Mouse (Mus musculus): ENCODE data around the gene Serpind1.

Serpind1 gene

GRCm38 (mm10) chr16:17331116-17331515 lies at the start of gene Serpind1:
TSS of gene Serpind1 (plus strand) at chr16:17331371.
- DNase-seq, result no peak

DNA sequence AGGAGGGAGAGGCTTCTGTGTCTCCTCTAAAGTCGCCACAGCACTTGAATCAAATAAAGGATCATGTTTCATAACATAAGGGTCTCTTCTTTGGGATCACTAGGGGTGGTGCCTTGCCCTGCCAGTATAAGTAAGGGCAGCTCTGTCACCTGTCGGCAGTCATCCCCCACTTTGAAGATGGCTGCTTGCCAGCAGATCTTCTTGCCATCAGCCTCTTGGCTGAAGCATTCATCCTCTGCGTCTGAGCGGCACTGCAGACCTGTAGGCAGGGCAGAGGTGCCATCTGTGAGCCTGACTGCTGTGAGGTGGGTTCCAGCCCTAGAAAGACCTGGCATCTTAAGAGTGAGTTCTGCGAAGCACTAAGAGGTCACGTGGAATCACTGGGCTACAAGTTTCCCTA lies 48.0 kb upstream of the Serpind1 start:
- no peak for DNase-seq

- DNase-seq, result no peak
These were observed 44.1 kb upstream of the Serpind1 start for GRCm38 (mm10) chr16:17287103-17287502.

GRCm38 (mm10) chr16:17291016-17291415 lies 40.2 kb upstream of the Serpind1 start:
- no peak for DNase-seq

- peak; percentile 54 to 66 for DNase-seq
These were observed 38.4 kb upstream of the Serpind1 start for GRCm38 (mm10) chr16:17292751-17293150.

- DNase-seq, result no peak
These were observed 30.4 kb upstream of the Serpind1 start for GRCm38 (mm10) chr16:17300818-17301217.

DNA sequence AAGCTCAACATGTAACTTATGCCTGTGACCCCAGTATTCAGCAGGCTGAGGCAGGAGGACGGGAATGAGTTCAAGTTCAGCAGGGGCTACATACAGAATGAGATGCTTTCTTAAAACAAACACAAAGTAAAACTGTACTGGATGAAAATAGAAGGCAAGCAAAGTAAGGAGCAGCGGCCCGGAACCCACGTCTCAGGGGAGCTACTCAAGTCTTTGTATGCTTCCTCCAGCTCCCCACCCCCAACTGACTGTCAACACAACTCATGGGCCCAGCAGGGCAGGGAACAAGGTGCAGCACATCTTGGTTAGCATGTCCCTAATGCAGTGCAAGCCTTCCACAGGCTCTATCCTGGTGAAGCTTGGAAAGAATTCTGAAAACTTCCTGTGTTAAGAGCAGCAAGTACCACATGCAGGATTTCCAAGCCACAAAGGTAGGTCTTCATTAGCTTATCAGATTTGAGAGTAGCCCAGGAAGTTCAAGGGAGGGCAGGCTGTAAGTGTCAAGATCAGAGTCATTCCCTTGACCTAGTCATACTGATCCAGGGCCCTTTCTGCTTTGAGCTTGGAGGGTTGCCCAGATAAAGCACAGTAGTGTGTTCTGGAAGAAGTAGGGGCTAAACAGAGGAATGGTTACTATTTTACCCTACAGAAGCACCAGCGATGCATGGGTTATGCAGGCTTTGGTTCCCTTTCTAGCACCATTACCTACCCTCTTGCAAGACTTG lies 27.5 kb upstream of the Serpind1 start:
- DNase-seq, result no peak

DNA sequence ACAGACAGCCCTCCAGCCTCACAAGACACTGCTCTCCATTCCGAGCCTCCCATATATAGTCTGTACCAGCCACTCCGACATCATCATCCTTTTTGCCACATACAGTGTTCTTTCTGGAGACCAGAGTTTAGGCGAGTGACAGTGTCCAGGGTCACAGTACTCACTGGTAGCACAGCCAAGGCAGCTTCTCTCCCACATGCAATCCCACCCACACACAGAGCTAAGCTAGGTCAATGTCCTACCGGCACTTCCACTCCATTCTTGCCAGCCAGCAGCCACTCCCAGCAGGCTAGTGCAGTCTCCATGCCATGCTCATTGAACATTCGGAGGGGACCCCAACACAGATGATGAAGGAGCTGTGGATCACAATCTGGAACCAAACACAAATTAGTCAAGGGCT lies 23.7 kb upstream of the Serpind1 start:
- no peak for DNase-seq

DNA sequence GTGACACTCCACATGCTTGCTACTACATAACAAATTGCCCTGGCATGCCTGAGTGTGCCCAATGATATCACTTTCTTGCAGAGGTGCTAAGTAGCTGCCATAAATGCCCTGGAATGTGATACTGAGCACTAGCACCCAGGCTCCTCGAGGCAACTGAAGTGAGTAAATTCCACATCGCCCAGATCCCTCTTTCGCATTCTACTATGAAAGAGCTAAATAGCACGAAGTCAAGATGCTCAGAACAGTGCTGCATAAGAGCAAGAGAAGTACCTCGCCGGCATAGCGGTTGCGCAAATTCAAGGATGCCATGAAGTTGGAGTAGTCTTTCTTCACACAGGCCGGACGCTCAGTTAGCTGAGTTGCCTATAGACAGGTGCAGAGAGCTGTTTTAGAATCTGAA lies 22.1 kb upstream of the Serpind1 start:
- DNase-seq, result peak; percentile 33 to 40

DNA sequence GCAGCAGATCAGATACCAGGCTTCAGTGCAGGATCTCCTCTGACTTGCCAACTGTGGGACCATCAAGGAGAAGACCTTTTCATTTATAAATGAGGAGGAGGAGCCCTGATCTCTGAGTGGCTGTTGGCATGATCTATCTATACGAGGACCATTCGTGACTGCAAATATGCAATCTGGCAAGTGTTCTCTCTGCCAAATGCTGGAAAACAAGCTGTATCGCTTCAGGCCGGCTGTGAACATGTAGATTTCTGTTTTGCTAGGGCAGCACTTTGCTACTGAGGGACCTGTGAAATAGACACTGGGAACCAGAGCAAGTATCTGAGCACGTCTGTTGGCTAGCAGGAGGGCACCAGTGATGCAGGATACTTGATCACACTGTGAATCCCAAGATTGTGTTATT lies 18.6 kb upstream of the Serpind1 start:
- DNase-seq, result no peak

DNA sequence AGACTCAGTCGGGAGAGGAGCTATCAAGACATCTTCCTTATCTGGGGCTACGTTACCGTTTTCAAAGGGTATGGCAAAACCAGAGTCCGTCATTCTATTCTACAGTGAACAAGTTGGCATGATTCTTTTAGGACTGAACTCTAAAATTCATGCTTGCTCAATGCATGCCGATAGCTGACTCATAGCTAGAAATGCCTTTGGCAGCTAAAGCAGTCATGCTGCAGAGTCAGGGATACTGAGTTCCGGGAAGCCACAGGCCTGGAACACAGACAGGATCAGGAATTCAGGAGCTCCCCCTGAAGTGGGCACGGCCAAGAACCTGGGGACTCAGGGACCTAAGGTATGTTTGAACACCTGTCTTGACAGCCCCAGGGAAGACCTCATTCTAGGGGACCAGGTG lies 14.6 kb upstream of the Serpind1 start:
- no peak for DNase-seq

- no peak for DNase-seq
These were observed 9.7 kb upstream of the Serpind1 start for GRCm38 (mm10) chr16:17321481-17321880.

DNA sequence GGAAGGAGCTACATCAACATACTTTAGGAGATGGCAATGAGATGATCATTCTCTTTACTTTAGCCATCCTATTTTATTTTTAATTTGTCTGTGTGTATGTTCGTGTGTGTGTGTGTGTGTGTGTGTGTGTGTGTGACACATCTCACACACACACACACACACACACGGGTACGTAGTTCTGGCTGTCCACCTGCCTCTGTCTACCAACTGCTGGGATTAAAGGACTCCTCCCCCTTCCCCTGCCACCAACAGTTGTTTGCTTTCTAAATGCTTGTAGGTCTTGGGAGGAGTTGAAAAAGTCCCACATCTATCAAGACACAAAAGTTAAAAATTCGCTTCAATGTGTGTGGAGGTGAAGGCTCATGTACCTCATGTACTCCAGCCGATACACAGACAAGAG lies 6.4 kb upstream of the Serpind1 start:
- no peak for DNase-seq

DNA sequence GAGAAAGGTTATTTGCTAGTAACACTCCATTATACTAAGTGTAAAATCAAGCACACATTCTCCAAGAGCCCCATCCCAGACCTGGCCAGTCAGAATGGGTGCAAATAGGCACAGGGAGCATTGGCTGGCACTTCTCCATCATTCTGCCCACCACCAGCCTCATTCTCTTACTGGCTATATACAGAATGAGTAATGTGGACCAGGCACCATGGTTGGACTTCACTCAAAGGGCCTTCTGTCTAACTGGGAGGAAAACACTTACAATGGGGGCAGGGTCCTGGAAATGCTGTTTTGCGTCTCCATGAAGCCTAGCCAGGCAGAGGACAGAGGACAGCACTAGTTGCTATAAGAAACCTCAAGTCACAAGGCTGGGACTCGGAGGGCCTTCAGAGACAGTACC lies 5.1 kb upstream of the Serpind1 start:
- DNase-seq, result no peak

DNA sequence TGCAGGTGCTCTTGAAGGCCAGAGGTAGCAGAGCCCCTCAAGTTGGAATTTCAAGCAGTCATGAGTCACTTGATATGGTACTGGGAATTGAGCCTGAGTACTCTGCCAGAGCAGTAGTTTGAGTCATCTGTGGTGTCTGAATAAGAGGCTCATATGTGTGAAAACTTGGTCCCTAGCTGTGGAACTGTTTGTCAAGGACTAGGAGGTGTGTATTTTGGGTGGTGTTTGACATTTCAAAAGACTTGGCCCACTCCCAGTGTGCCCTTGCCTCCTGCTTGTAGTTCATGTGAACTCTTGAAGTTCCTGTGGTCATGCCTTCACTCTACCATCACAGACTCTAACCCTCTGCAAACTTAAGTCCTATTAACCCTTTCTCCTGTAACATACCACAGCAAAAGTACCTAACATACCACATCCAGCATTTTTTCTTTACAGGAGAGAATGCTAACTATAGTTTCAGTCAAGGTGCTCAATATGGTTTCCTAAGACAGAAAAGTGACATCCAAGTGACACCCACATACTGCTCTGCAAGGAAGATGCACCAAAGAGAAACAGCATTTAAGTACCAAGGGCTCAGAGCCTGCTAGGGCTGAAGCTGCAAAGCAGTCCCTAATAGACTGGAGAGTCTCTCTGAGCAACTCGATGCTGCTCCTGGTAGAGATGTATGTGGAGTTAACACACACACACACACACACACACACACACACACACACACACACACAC lies 1.2 kb upstream of the Serpind1 start:
- DNase-seq, result peak; percentile 11 to 28

- DNase-seq, result no peak
These were observed 684 bp downstream of the Serpind1 start for GRCm38 (mm10) chr16:17331855-17332254.

- no peak for DNase-seq
These were observed 3.4 kb downstream of the Serpind1 start for GRCm38 (mm10) chr16:17334574-17334973.

GRCm38 (mm10) chr16:17336089-17336488 lies 4.9 kb downstream of the Serpind1 start:
- DNase-seq, result no peak

DNA sequence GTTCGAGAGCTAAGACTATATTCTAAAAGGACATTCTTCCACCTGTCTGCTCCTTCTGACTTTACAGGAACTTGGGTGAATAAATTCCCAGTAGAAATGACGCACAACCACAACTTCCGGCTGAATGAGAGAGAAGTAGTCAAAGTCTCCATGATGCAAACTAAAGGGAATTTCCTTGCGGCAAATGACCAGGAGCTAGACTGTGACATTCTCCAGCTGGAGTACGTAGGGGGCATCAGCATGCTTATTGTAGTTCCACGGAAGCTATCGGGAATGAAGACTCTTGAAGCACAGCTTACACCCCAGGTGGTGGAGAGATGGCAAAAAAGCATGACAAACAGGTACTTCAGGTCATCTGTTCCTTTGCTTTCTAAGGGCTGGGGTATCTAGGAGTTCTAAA lies 8.5 kb downstream of the Serpind1 start:
- DNase-seq, result no peak

DNA sequence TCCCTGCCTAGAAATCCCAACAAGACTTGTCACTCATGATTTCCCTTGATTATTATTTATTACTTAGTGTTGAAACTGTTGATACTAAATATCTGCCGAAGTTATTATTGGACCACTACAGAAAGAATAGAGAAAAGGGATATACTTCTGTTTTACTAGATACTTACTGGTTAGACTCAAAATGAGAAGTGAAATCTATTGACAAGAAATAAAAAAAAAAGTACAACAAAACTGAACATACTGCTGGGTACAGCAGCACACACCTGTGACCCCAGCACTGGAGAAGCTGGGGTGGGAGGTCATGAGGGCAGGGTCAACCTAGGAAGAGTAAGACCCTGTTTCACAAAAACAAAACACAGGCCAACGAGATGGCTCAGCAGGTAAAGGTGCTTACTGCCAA lies 9.5 kb downstream of the Serpind1 start:
- DNase-seq, result no peak

DNA sequence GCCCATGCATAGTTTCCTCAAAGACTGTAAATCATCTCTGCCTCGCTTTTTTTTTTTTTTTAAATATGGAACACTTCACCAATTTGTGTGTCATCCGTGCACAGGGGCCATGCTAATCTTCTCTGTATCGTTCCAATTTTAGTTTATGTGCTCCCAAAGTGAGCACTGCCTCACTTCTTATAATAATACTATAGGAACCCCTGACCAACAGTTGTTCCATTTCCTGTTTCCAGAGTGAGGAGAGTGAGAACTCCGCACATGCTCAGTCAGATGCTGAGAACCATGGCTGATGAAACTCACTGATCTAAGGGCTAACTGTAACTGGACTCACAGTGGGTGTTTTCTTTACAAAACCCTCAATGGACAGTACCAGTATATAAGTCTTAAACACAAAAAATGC lies 10.7 kb downstream of the Serpind1 start:
- no peak for DNase-seq

GRCm38 (mm10) chr16:17345141-17345812 lies 14.1 kb downstream of the Serpind1 start:
- DNase-seq, result peak in 1 of 2 experiments; percentile 19

GRCm38 (mm10) chr16:17345813-17346155 lies 14.6 kb downstream of the Serpind1 start:
- no peak for DNase-seq

DNA sequence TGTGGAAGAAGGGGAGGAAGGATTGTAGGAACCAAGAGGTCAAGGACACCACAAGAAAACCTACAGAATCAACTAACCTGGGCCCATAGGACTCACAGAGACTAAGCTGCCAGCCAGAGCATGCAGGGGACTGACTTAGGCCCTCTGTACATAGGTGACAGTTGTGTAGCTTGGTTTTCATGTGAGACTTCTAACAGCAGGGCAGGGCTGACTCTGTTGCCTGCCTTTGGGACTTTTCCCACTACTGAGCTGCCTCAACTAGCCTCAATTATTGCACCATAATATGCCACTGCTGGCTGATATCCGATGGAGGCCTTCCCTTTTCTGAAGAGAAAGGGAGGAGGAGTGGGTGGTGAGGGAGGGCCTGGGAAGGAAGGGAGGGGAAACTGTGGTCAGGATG lies 15.6 kb downstream of the Serpind1 start:
- DNase-seq, result no peak

Data from lung, adult 18-20 months (tissue).